Mouse (Mus musculus): ENCODE data around the gene Lpar6.

The Lpar6 gene

GRCm38 (mm10) chr14:73237848-73238321 lies at the start of gene Lpar6:
Lpar6 (plus strand) TSS chr14:73237895.
- peak; percentile 67 for DNase-seq

DNA sequence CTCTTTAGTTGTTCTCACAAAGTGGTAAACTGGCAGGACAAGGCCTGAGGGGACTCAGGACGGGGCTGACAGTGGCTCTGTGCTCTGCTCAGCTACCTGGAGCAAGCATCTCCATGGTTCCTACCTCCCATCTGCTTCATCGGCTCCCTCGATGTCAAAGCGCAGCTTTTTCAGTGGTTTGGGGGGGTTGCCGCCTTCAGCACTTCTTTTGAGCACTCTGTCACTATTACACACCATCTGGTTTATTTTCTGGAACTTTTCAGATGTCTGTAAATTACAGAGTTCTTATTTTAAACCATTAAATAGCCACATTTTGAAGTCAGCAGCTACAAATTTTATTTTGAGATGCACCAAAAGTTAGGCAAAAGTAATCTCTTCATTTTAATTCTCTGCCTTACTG lies 38.6 kb upstream of the Lpar6 start:
- no peak for DNase-seq

- no peak for DNase-seq
These were observed 36.2 kb upstream of the Lpar6 start for GRCm38 (mm10) chr14:73201447-73201846.

GRCm38 (mm10) chr14:73204016-73204415 lies 33.7 kb upstream of the Lpar6 start:
- DNase-seq = no peak

- DNase-seq = no peak
These were observed 28.4 kb upstream of the Lpar6 start for GRCm38 (mm10) chr14:73209262-73209661.

GRCm38 (mm10) chr14:73210196-73210595 lies 27.5 kb upstream of the Lpar6 start:
- DNase-seq = no peak

DNA sequence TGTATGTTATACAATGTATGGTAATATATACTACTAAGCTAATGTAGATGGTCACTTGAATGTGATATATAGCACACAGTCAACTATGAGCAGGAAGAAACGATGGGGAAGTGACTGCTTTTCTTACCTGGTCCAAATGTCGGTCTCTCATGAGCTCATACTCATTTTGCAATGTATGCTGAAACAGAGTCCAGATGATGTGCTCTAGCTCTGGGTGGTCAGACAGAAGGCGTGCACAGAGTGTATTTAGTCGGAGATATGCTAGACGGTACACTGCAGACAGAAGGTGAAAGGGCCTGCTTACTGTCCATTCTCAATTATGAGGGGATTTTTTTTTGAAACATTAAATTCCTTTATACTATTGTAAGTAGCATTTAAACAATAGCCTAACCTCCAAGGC lies 26.2 kb upstream of the Lpar6 start:
- DNase-seq = no peak

GRCm38 (mm10) chr14:73217062-73217461 lies 20.6 kb upstream of the Lpar6 start:
- no peak for DNase-seq

- no peak for DNase-seq
These were observed 15.3 kb upstream of the Lpar6 start for GRCm38 (mm10) chr14:73222316-73222970.

- DNase-seq = no peak
These were observed 11.3 kb upstream of the Lpar6 start for GRCm38 (mm10) chr14:73226346-73226745.

DNA sequence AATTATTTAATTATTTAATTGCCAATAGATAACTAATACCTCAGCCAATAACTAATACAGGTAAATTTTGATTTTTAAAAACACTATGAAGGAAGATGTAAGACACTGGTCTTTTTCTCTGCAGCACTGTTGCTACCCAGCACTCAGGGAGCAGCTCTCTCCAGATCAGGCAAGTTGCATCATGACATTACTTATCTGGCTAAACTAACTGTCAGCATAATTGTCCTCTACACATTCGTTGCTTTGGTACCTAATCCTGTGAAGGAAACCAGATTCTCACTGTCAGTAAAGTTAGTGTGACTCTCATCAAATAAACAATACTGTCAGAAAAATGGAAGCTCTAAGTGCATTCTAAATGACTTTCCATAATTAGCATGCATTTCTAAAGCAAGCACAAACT lies 10.8 kb upstream of the Lpar6 start:
- no peak for DNase-seq

GRCm38 (mm10) chr14:73231286-73231982 lies 6.3 kb upstream of the Lpar6 start:
- no peak for DNase-seq

- no peak for DNase-seq
These were observed 3.1 kb upstream of the Lpar6 start for GRCm38 (mm10) chr14:73234468-73235031.

GRCm38 (mm10) chr14:73238498-73239250 lies 979 bp downstream of the Lpar6 start:
- peak; percentile 65 for DNase-seq

GRCm38 (mm10) chr14:73239291-73239690 lies 1.6 kb downstream of the Lpar6 start:
- DNase-seq = peak; percentile 52

- DNase-seq = no peak
These were observed 2.2 kb downstream of the Lpar6 start for GRCm38 (mm10) chr14:73239857-73240256.

- no peak for DNase-seq
These were observed 6.4 kb downstream of the Lpar6 start for GRCm38 (mm10) chr14:73244061-73244597.

GRCm38 (mm10) chr14:73250056-73250455 lies 12.4 kb downstream of the Lpar6 start:
- DNase-seq = no peak

GRCm38 (mm10) chr14:73252276-73252675 lies 14.6 kb downstream of the Lpar6 start:
- no peak for DNase-seq

DNA sequence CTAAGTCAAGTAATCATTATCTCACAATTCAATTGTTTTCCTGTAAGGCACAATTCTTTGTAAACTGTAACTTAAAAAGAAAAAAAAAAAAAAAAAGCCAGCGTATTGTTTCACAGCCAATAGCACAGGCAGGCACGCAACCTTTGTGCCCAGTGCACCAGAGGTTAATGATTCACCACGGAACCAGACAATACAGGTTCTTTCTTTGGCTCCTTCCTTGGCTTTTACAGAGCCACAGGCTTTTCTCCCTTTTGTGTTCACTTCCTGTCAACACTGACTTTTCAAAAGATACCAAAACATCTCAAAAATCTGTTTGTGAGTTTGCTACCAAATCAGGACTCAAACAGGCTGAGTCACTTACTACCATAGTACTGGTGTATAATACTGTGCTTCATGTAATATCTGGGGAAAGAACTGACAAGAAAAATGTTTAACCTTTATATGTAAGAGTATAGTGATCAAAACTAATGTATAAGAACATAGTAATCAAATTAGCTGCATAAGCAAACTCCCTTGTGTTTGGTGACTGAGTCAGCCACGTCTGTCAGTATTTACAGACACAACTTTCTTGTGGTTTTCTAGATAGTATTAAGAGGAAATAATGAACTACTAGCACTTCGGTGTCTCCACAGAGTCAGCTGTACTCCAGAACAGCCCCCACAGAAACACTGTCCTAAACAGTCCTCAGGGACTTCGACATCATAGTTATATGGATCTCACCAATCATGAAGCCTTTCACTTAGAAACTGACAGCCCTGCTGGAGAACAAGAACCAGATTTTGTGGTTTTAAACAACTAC lies 16.0 kb downstream of the Lpar6 start:
- peak; percentile 15 for DNase-seq

DNA sequence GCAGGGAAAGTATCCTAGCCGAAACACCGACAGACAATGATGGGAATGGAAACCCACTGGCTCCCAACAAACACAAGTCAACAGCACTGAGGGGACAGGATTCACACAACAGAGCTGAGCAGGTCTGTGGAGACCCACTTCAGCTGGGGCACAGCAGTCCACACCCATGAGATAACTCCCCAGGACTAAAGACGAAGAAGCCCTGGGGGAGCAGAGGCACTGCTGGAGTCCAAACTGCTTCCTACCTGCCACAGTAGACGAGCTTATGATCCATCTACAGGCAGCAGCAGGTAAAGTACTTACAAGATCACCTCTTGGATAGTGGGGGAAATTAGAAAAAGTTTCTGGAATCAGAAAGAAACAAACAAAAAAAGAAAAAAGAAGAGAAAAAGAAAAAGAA lies 16.7 kb downstream of the Lpar6 start:
- DNase-seq = no peak

GRCm38 (mm10) chr14:73255426-73255970 lies 17.8 kb downstream of the Lpar6 start:
- DNase-seq = peak; percentile 44

Data from thymus, postnatal 14 days (tissue).